Mouse (Mus musculus) spleen, postnatal 10 days (tissue): ENCODE measurements around the gene Slx4.
"Not testable (repeated sequence)": the region's sequence is repeated elsewhere in the genome, so short reads cannot be mapped to it uniquely, and the experiment has no call there.

ENCODE experiments used
- DNase-seq, 2 experiments: peaks; one replicate each; pipeline ENCODE4 v3.0.0; 2021 to 2022; ENCODE audit warnings: low spot score in 2 of 2

Slx4 gene

GRCm38 (mm10) chr16:4003489-4004398, at the start of gene Slx4:
Gene Slx4 (minus strand): TSS chr16:4003770.
- peak; percentile 90 to 95 for DNase-seq

- DNase-seq, result no peak
These were observed 49.0 kb upstream of the Slx4 start for GRCm38 (mm10) chr16:4052601-4053000.

DNA sequence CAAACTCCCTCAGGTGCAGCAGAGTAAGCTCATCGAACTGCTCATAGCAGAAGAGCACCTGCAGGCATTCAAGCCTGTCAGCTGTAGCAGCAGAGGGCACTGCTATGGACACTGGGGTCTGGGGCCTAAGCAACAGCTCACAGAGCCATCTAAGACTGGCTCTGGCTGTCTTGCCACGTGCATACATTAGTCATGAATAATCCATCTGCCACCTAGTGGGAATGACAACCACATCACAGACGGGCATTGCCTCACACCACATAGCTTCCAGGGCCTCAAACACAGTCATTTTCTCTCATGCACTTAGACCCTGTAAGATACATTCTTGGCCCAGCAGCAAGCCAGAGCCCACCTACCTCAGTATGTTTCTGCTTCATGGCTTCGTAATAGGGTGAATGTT, 42.0 kb upstream of the Slx4 start:
- no peak for DNase-seq

GRCm38 (mm10) chr16:4044093-4044492, 40.5 kb upstream of the Slx4 start:
- DNase-seq, result no peak

DNA sequence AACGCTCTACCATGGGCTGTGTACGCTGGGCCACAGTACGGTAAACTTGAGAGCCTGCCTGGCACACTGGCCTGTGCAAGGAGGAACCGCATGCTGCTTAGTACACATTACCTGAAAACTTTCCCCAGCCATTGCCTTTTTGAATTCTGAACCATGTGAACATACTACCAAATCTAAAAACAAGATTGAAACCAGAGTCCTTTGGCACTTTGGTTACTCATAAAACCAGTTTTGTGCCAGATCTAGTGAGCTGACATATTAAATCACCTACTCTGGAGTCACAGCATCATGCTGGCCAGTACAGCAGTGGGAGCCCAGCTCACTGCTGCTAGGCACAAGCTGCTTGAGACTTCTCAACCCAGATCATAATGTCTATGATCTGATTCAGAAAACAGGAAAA, 38.1 kb upstream of the Slx4 start:
- no peak for DNase-seq

DNA sequence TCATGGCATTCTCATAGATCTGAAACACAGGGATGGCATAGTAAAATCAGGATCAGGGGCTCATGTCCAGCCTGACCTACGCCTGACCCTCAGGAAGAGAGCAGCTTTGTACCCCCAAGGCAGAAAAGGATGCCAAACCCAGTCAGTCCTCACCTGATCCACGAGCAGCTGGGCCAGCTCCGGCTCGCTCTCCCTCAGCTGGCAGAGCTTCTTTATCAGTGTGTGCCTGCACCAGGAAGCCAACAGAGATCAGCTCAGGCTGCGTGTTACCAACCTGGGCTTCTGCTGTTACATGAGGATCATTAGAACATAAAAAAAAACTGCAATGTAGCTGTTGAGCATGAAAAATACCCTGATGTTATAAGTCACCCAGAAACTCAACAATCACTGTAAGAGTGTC, 36.6 kb upstream of the Slx4 start:
- DNase-seq, result no peak

DNA sequence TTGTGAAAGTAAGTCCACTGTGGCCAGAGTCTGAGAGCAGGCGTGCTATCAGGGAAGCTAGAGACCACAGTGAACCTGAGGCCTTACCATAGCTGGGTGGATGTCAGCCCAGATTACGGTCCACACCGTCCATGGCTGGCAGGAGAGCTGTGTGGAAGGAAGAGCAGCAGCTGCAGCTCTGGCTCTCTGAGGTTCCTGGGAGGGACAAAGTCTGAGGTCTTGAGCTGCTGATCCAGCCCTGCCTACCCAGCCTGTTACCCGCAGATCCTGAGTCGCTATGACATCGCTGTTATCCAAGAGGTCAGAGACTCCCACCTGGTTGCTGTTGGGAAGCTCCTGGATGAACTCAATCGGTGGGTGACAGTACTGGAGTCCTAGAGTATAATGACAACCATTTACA, 34.1 kb upstream of the Slx4 start:
- no peak for DNase-seq

DNA sequence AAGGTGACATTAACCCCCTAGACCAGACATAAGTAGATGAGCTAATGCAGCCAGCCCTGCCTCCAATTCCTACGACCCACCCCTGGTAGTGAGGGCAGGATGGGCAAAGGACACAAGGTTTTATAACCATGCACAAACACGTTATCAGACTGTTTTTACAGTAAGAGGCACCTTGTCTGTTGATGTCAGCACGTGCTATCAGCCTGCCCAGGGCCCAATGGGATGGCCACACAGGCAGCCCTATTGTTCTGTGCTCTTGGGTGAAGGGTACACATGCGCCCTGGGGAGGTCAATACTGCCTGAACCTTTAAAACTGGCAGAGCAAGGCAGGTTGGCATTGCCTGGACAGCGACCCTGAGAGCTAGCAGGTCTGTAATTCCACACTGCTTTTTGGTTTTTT, 33.2 kb upstream of the Slx4 start, which contains the start of gene Dnase1:
Gene Dnase1 (plus strand): TSS at position 136 of the 400 bp plus-strand sequence.
- no peak for DNase-seq

GRCm38 (mm10) chr16:4035575-4035974, 32.0 kb upstream of the Slx4 start:
- DNase-seq, result no peak

GRCm38 (mm10) chr16:4034476-4034875, 30.9 kb upstream of the Slx4 start:
- DNase-seq, result no peak

DNA sequence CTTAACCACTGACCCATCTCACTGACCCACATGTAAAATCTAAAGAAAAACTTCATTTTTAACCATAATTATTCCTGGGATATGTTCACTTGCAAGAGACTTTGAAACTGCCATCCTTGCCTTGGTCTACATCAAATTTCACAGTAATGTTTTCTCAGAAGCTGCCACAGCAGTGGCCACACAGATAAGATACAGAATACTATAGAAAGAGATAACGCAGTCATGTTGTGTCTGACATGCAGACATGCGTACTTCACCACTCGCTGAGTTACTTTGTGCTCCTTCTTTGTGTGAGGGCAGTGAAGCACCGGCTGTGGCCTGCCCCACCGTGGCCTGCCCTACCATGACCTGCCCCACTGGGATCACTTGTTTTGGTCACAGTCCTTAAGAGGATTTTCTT, 30.4 kb upstream of the Slx4 start:
- no peak for DNase-seq

GRCm38 (mm10) chr16:4032341-4032748, 28.8 kb upstream of the Slx4 start:
- no peak for DNase-seq

DNA sequence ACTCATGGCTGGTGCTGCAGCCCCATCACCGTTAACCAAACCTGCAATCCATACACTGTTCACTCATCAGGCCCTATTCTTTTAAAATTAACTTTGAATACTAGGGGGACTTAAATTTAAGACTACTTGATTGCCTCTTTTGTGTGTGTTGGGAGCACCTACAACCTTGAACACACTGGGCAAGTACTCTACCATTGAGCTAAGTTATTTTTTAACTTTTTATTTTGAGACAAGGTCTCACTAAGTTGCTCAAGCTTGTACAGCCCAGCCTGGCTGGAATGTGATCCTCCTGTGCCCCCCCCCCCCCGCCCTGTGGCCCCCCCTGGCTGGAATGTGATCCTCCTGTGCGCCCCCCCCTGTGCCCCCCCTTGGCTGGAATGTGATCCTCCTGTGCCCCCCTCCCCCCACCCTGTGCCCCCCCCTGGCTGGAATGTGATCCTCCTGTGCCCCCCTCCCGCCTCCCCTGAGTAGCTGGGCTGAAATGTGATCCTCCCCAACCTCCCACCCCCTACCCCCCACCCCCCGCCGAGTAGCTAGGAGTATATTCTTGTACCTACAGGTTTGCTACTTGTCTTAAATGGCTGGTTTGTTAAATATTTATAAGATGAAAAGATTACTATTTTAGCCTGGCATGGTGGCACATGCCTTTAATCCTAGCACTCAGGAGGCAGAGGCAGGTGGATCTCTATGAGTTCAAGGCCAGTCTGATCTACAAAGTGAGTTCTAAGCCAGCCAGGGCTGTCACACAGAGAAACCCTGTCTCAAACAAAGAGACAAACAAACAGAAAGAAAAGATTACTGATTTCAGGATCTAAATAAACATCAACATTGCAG, 28.1 kb upstream of the Slx4 start:
- no peak for DNase-seq

- no peak for DNase-seq
These were observed 26.9 kb upstream of the Slx4 start for GRCm38 (mm10) chr16:4030501-4030900.

DNA sequence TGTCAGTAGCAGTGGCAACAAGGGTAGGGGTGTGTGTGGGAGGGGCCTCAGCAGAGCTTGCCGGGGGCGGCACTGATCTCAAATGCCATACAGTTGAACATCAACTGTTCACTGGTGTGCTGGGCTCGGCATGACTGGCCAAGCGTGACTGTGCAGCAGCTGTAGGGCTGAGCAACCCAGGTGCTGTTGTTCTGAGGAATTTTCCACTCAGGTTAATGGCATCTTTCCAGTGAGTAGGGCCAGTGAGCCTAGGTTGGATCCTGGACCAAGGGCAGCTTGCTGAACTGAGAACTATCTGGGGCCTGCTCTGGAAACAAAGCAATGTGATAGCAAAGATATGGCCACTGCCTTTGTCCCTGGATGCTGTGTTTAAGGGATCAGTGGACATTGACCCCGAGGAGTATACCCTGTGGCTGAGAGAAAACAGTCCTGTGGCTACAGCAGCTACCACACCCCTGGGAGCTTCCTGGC, 25.8 kb upstream of the Slx4 start:
- DNase-seq, result peak in 1 of 2 experiments; percentile 55

- no peak for DNase-seq
These were observed 23.6 kb upstream of the Slx4 start for GRCm38 (mm10) chr16:4027211-4027610.

DNA sequence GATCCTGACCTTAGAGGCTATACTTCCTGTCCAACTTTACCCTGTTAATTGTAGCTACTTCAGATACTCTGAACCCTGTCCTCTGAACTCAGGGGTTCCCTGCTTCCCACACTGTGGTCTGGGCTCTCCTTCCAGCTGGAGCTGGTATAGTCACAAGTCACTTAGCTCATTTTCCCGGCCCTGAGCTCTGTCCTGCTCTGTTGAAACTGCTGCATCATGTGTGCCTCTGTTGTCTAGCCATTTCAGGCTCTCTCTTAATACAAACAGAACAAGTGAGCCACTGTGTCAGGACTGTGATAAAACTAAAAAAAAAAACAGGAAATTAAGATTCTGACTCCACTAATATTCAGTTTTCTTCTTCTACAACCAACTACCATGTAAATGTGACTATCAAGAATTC, 23.1 kb upstream of the Slx4 start:
- no peak for DNase-seq

DNA sequence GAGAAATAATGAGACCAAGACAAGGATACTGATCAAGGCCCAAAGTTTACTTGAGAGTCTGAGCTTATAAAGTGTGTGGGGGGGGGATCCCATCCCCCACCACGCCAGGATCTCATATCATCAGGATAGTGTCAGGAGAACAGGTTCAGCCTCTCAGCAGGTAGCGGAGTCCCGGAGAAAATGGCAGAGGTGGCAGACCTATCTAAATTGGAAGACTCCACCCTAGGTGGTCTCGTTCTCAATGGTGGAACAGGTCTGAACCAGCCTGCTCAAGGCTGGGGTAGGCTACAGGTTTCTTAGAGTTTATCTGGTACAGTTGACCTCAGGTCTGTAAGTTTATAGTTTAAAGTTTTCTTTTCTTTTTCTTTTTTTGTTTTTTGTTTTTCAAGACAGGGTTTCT, 19.1 kb upstream of the Slx4 start:
- DNase-seq, result no peak

DNA sequence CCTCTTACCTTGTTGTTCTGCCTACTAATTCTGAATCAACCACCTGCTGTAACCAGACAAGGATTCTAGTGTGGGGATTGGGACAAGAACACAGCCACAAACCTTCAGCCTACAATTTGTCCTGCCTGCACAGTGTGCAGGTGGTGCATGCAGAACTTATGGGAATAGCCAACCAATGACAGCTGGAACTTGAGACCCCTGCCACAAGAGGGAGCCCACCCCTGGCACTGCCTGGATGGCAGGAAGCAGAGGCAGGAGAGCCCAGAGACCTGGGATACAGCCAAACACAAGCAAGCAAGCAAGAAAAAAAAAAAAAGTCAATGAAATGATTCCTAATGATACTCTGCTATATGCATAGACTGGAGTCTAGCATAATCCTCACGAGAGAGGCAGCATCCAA, 17.7 kb upstream of the Slx4 start:
- DNase-seq, result no peak

DNA sequence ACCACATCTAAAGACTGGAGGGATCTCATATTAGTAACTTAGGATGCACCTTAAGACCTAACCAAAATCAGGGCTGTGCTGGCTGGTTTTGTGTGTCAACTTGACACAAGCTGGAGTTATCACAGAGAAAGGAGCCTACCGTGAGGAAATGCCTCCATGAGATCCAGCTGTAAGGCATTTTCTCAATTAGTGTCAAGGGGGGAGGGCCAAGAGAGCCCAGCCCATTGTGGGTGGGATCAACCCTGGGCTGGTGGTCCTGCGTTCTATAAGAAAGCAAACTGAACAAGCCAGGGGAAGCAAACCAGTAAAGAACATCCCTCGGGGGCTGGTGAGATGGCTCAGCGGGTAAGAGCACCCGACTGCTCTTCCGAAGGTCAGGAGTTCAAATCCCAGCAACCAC, 13.9 kb upstream of the Slx4 start:
- DNase-seq, result not testable (repeated sequence)

GRCm38 (mm10) chr16:4016786-4017185, 13.2 kb upstream of the Slx4 start:
- not testable (repeated sequence) for DNase-seq

- no peak for DNase-seq
These were observed 10.6 kb upstream of the Slx4 start for GRCm38 (mm10) chr16:4014040-4014668.
